Mouse (Mus musculus) thymus, postnatal 25 days (tissue): ENCODE measurements around the gene Nhlh1.
A peak's percentile ranks its signal among the peaks of the same experiment; 100 is the strongest.

Source experiments
- DNase-seq: peaks from one replicate; pipeline ENCODE4 v3.0.0; 2022

The Nhlh1 gene

DNA sequence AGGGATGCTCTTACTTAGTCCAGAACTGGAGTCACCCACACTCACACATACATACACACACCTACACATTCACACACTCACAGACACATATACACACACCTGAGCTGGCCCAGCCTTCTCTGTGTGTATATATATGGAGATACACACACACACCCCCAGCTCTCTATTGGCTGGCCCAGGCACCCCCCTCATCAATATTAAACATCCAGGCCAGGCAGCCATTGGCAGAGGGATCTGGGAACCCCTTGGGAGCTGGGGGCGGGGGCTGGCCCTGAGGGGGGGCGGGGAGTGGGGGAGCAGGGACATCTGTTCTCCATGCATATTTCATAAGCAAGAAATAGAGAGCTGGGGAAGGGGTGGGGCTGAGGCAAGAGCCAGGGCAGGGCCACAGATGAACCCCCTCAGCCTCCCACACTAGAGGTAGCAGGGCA is at the start of gene Nhlh1:
Gene Nhlh1 (minus strand): TSS at position 83 of the 431 bp plus-strand sequence.
- DNase-seq, result no peak

DNA sequence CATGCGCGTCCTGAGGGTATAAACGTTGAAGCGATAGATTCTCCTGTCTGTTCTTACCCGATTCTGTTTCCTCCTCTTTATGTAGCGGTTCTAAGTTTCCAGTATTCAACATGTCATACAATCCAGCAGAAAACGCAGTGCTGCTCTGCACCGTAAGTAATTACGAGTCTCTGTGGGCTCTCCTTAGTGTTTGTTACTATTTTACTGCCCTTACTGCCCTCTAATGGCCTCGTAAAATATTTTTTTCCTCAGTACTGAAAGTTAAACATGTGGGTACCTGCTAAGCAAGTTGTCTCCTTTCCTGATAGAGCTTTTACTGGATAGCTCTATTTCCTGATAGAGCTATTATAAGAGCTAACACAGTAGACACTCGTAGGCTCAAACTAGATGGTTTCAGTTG is 47.7 kb upstream of the Nhlh1 start:
- no peak for DNase-seq

DNA sequence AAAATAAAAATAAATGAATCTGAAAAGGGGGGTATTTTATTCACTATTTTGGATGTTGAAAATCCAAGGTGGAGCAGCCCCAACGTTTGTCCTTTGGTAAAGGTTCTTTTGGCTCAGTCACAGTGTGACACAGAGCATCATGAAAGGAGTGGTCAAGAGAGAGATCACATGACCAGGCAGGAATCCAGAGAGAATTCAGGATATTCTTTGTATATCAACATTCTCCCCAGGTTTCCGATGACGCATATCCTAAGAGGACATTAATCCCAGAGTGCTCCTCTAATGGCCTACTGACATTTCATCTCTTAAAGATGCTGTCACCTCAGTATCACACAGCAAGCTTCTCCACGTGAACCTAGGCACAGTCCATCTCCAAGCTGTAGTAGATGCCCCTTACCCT is 46.2 kb upstream of the Nhlh1 start:
- DNase-seq, result no peak

DNA sequence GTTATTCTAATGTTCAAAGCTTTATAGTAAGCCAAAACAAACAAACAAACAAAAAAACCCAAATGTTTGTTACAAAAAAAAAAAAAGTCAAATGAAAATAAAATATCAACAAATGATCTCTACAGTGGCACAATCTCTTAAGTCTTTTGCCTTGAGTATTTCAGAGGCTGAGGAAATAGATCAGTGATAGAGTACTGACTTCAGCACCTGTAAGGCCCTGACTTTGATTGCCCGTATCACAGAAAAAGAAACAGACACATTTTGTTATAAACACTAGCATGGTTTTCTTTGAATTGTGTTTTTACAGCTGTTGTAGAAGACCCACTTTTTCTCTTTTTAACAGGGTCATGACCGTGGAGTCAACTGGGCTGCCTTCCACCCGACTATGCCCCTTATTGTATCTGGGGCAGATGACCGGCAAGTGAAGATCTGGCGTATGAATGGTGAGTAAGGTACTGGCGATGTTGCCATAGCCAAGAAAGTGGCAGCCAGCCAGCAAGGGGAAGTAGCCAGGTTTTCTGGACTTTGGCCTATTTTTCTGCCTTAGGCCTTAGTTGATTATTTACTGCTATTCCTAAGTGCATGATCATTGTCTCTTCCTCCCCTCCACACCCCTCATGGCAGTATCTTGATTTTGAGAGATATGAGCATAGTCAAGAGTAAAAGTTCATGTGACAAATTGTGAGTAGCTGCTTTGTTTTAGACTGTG is 42.1 kb upstream of the Nhlh1 start:
- no peak for DNase-seq

DNA sequence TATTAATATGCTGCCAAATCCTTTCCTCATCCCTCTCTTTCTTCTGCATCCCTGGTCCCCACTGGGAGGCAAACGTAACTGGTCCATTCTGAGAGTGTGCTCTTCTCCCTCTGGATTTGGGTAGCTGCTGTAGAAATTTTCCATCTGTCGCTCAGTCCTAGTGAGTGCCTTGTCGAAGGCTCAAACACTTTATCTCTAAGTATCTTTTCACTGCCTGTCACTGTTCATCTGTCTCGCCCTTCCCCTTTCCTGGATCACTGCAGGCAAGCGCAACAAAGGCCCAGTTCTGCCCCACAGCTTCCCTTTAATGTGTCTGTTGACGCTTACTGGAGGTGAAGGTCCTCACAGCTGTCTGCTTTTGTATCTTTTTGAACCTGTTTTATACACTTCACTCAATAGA is 37.8 kb upstream of the Nhlh1 start:
- no peak for DNase-seq

DNA sequence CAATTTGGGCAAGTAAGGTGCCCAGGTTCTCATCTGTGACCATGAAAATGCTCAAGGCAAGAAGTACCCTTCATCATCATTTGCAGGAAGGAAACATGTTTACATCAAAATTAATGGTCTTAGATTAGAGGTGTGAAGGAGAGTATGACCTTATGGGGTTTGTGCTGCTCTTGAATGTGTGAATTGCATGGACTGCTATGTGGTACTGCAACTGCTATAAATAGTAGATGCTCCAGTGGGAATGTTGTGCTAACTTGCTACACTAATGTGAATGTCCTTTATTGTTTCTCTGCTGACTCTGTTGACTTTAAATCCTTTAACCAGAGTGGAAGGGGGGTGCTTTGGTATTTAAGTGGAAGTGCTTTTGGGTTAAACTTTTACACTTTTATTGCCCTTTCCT is 36.9 kb upstream of the Nhlh1 start:
- no peak for DNase-seq

DNA sequence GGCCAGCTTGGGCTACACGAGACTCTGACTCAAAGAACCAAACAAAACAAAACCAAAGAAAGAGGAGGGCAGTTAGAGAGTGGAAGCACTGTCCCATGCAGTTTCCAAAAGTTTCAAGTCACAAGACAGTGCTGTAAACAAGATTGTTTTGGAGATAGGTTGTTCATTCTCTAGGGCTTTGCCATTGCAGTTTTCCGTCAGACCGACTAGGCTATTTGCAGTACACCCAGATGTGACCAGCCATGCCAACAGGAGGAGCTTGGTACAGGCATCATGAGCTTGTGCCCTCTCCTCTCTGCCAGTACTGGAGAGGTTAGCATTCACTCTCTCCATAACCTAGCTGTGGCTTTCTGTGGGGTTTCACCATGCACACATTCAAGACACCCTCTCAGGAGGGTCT is 36.1 kb upstream of the Nhlh1 start:
- DNase-seq, result no peak

DNA sequence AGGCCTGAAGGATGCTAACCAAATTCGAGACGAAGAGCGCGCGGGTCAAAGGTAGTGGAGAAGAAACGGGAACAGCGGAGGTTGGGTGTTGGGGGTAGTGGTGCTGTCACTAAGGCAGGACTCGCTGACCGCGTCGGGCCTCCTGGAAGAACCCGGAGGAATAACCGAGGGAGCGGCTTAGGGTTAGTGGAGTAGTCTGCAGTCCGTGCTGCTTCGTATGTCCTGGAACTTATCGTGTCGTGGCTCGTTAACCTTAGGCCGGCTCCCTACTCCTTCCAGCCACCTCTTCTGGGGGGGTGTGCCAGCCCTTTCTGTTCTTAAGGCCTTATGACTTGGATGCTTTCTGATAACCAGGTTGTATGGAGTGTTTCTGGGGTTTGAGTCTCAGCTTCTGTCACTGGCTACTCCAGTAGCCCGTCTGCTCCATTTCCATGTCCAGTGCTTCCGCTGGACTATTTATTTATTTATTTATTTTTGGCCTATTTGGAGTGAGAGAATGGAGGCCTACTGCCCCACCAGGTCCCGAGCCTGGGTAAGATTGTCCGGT is 25.6 kb upstream of the Nhlh1 start:
- no peak for DNase-seq

DNA sequence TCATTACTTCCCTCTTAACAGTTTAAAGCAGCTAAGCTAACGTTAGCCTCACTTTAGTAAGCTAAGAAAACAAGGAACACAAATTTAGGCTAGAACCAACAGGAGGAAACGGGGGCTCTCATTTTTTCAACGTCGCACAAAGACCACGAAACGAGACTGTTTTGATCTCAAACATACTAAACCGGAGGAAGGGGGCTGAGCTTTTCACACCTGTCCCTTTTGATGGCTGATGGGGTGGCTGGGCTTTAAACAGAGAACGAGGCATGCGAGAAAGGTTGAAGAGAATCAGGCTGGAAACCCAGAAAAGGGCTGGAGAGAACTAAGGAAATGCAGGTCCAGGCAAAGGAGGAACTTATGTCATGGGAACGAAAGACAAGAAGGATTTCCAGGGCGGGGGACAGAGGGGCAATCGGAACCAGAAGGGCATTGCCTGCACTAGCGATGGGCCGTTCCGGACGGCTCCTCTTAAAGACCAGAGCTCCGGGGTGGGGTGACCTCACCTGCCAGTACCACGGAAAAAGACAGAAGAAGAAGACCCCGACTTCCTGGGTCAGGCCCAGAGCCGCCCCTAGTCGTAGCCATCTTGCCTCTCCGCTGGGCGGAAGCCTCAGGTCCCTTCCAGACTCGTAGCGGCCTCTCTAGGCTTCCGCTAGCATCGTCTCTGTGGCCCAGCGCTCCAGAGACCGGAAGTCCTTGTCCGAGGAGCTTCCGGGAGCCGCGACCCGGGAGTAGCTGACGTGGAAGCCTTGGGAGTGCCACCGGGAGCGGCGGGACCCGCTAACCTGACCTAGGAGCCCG is 24.9 kb upstream of the Nhlh1 start, which contains the start of the genes Copa and Ncstn:
Gene Copa (plus strand): TSS at position 429 of the 798 bp plus-strand sequence.
Gene Ncstn (minus strand): TSS at position 695 of the 798 bp plus-strand sequence.
- peak; percentile 91 for DNase-seq

DNA sequence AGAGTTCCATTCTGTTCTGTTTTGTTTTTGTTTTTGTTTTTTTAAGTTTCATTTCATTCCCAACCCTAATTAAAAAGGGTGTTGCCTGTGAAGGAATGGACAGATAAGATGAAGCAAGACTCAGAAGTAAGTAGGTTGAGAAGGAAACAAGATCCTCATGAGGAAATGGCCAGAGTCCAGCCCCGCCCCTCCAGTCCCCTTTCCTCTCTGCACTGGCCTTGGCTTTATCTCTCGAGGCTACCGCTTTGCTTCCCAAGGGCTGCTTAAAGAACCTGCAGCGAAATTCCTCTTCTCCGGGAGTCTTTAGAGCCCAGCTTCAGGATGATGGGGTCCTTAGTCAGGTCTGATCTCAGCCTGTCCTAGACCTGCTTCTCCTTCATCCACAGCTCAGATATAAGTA is 20.6 kb upstream of the Nhlh1 start:
- no peak for DNase-seq

DNA sequence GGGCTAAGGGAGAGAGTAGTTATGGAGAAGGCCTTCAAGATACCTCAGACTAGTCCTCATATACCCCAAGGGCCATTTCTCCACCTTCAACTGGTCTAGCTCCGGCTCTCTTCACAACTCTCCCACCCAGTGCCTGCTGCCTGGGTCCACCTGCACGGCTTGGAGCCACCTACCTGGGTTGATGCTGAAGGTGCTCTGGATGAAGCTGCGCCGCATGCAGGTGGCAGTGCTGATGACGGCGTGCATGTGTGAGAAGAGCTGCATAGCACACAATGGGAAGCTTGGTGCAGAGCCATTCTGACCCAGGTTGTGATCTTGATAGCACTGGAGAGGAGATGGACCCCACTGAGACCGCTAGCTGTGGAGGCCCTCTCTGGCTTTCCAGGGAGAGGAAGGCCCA is 15.2 kb upstream of the Nhlh1 start:
- no peak for DNase-seq

DNA sequence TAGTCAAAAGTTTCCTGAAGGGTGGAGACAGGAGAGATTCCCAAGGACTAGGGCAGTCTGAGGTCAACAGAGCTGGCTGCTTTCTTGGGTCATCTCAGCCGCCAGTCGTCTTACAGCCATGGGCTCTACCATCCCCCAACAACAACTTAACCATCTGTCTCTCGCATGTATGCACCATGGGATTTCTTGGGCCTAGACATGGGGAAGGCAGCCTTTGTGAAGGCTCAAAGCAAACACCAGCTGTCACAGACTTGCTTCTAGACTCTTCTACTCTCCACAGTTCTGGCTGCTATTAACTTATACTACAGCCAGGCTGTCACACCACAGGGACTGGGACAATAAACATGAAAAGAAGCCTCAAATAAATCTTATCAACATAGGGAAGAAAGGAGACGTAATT is 14.2 kb upstream of the Nhlh1 start:
- DNase-seq, result no peak

DNA sequence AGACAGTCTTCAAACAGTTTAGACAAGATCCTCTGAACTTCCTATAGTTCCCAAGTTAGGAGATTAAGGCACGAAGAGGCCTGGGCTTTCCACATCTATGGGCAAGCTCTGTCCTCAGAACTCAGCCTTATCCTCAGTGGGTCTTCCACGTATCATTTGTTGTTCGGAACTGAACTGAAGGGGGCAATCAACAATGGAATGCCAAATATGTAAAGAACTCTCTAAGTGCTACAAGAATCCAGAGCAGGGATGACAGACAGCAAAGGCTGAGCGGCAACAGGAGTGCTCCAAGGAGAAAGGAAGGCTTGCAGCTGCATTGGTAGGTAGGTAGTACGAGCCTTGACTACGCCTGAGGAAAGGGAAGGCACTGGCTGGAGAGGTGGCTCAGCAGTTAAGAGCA is 12.9 kb upstream of the Nhlh1 start:
- no peak for DNase-seq

DNA sequence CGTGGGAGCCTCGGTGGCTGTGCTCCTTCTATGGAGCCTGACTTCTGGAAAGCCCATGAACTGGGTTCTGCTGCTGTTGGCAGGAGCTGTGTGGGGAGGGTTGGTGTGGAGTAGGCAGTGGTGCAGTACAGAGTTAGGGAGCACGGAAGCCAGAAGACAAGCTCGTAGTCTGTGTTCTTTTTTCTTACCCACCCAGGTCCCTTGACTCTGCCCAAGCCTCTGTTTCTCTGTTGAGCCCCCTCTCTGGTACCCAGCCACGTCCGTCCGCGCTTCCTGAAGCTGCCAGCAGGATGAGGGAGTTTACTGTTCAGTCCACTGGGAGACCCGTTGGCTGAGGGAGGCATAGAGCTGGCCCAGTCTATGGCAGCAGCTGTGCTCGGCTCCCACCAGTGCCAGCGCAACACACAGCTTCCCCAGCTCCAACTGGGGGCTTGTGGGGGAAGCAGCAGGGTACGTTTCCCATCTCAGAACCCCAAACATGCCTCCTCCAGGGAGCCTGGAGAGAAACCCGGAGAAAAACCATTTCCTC is 7.3 kb upstream of the Nhlh1 start:
- DNase-seq, result no peak

DNA sequence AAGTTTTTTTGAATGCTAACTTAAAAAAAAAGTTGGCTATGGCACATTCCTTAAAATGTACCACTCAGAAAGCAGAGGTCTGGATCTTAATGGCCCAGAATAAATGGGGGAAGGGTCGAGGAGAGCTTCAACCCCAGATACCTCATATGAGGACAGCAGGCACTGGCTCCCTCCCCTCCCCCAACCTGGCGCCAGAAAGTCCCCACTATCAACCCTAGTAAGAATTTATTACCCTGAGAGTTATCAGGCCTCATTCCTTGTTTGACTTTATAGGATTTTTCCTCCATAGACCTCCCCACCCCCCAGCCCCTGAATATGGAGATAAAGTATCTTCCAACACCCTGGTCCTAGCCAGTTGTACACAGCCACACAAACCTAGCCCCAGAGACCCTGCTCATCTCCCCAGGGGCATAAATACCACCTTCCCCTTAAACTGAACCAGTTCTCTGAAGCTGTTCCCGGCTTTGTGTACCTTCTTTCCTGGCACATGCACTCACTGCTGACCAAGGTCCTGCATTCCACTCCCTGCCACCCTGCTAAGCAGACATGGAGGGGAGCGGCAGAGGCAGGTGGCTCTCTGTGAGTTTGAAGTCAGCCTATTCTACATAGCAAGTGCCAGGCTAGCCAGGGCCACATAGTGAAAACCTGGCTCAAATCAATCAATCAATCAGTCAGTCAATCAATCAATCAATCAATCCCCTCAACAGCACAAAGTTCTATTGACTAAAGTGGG is 6.1 kb upstream of the Nhlh1 start:
- DNase-seq, result no peak

DNA sequence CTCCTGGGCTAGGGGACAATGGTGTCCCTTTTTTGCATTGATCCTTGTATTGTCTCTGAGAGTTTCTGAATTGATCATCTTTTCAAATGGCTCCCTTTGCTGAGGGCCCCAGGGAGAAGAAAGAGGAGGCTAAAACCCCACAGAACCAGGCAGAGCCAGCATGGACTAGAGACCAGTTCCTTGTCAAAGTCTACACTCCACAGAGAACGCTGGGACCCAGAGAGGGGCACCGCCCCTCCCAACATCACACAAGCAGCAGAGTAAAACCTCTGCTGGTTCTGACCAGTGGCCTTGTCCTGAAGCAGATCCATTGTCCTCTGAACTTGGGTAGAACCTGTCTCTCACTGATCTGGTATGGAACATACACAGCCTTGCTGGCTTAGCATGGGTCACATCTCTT is 4.7 kb upstream of the Nhlh1 start:
- no peak for DNase-seq

DNA sequence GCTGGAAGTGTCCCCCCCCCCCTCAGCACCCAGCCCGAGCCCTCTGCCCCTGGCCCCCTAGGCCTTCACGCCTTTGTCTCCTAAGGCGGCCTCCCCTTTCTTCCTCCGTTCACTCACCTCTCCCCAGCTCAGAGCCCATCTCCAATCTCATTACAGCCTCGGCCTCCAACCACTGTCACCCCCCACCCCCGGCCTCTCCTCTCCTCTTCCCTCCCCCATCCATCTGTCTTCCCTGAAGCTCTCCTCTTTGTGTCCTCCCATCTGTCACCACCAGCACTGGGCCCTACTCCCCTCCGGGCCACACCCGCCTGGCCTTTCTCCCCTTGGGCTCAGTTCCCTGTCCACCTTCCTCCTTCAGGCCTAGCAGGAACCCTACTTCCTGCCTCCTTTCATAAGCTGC is 3.8 kb upstream of the Nhlh1 start:
- DNase-seq, result no peak

DNA sequence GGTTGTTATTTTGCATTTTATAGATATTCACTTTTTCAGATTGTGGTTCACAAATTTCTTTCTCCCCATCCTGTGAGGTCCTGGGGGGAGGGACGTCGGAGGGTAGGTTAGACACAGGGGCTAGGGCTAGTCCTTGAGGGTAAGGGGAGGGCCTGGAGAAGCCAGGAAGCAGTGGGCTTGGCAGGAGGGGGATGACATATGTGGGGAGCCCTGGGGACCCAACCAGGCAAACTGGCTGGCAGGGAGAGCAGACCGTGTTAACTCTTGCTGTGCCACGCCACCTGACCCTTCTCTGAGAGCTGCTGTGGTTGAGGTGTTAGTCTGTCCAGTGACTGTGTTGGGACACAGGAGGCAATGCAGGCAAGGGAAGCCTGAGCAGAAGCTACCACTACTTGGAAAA is 3.3 kb upstream of the Nhlh1 start:
- no peak for DNase-seq

DNA sequence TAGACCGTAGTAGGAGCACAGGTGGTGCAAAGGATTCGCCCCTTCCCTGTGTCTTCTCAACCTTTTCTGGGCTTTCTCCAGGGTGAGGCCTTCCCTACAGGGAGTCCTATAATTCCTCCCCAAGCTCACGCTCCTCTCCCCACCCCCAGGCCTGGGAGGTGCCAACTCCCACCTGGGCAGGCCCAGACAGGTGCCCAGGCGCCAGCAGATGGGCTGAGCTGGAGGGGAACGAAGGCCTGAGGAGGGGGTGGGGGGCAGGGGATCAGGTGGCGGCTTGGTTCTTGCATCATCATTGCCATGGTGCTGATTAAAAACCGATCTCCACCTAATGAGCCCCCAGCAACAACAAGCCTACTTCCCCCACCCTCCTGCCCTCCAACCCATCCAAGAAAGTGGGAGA is 1.5 kb upstream of the Nhlh1 start:
- no peak for DNase-seq

DNA sequence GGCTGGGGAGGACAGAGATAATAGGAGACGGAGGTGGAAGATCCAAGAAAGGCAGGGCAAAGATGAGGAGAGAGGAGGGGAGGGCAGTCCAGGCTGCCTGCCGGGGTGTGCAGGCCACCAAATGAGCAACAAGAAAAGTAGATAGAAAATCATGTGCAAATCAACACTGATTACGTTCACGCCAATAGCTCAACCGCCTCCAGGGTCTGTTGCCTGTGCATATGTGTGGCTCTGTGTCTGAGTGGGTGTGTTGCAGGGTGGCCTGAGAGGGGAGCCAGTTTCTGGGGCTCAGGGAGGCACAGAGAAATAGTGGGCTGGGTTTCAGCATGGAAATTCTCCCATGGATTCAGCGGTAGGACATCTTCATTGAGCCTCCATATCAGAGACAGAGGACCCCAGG is 948 bp upstream of the Nhlh1 start:
- DNase-seq, result no peak

DNA sequence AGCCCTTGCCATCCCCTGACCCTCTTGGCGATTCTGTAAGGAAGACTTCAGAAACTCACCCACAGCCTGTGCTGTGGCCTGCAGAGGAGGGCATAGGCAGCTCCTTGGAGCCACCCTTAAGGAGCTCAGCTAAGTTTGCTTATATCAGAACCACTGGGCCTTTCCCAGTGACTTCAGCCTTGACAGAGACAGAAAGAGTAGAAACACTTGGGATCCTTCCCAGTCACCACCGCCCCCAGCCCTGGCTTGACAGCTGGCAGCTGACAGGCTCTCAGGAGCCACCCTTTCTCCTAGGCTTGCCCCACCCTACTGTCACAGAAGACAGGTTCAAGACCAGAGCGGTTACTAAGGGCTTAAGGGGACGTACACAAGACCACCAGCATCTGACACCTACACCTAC is 1.1 kb downstream of the Nhlh1 start:
- DNase-seq, result no peak

DNA sequence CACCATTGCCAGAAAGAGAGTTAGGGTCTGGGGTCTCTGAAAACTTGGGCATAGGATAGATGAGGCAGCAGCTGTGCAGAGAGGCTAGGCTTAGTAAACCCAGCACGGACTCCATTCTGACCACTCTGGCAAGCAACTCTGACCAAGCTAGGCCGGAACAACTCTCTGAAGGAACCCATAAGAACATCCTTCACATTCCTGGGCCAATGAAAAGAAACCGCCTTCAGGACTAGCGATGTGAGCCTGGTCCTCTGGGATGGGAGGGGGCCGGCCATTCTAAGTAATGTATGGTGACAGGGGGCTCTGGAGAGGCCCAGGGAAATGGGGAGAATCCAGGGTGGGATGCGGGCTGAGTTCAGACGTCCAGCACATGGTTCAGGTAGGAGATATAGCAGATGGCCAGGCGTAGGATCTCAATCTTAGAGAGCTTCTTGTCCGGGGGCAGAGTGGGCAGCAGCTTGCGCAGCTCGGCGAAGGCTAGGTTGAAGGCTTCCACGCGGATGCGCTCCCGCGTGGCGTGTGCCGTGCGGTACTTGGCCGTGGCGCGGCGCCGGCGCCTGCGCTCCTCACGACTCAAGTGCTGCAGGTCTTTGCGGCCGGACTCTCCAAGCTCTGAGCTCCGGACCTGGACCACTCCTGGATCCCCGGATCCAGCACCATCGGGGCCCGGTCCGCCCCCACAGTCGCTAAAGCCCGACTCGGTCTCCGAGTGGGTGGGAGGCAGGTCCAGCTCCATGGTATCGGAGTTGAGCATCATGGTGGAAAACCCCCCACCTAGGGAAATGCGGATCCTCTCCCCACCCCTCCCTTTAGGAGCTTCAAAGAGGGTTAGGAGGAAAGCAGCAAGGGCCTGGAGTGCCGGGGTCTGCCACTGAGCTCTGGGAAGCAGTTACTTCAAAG is 3.6 kb downstream of the Nhlh1 start:
- DNase-seq, result no peak
